Mouse (Mus musculus) cortical plate, adult 2 months (tissue): ENCODE data around the gene Gtf2e1.

Experiments used
- CTCF ChIP-seq: fragments of 200-500 bp; IDR thresholded peaks from 2 replicates; pipeline ENCODE4 v1.5.1; 2011; ENCODE audit warnings: mild to moderate bottlenecking, control low read depth, low read length; ENCODE audit not compliant: insufficient read depth; ENCODE audit errors: extremely low read depth
- POLR2A ChIP-seq: fragments of 200-500 bp; IDR thresholded peaks from 2 replicates; pipeline ENCODE4 v1.6.1; 2011; ENCODE audit warnings: mild to moderate bottlenecking, low read length, control low read depth; ENCODE audit not compliant: insufficient read depth; ENCODE audit errors: extremely low read depth

- TF ChIP-seq CTCF (no peak), POLR2A (no peak)
Measured at GRCm38 (mm10) chr16:37552824-37553223, 13.2 kb upstream of the Gtf2e1 start.
